Mouse (Mus musculus) heart, adult 2 months (tissue): ENCODE measurements around the gene Wnt11.

Experiments
- CTCF ChIP-seq: fragments of 200-600 bp; IDR thresholded peaks from 2 replicates; pipeline ENCODE4 v1.8.1; 2022; ENCODE audit warnings: antibody characterized with exemption, mild to moderate bottlenecking, moderate library complexity
- EP300 ChIP-seq: fragments of 200-500 bp; IDR thresholded peaks from 2 replicates; pipeline ENCODE4 v1.6.1; 2011; ENCODE audit warnings: low read depth, low read length, control low read depth; ENCODE audit not compliant: insufficient read depth
- POLR2A ChIP-seq: fragments of 200-500 bp; IDR thresholded peaks from 2 replicates; pipeline ENCODE4 v1.6.1; 2011; ENCODE audit warnings: mild to moderate bottlenecking, low read depth, low read length, control low read depth; ENCODE audit not compliant: insufficient read depth

GRCm38 (mm10) chr7:98793811-98794210 is 41.1 kb upstream of the Wnt11 start:
- no peak for TF ChIP-seq EP300
- TF ChIP-seq CTCF: no peak
- no peak for TF ChIP-seq POLR2A
